Mouse (Mus musculus): ENCODE data around the gene Rhoh. TPM values are rescaled to one million over a fixed set of nuclear protein-coding genes. Genes with fewer than 3 reads are reported as not detected.

The Rhoh gene
- total and polyA plus RNA-seq, 3 experiments = 12.1 to 22.1 (median 18.9) TPM

- Histone ChIP-seq H3K9ac (ENCODE audit: insufficient read depth, low read depth) (no peak overlapping the region), H3K9me3 (replicated peaks; ENCODE audit: low read length) (peaks cover under 1% of the 10 kb centered on the region), H3K4me2 (ENCODE audit: insufficient read depth, low read depth, poor library complexity, severe bottlenecking) (no peak overlapping the region), H3K4me1 (ENCODE audit: control insufficient read depth in 1 of 2, insufficient read depth in 2 of 2) (peaks cover 2 to 46% of the 10 kb centered on the region in 2 experiments; a peak in 3 of 4 replicates), H3K36me3 (replicated peaks in 1 of 2; ENCODE audit: control insufficient read depth in 1 of 2, insufficient read depth in 1 of 2, low read length in 1 of 2) (peaks cover 18 to 33% of the 10 kb centered on the region in 2 experiments), H3K27ac (ENCODE audit: insufficient read depth, low read depth) (no peak overlapping the region), H3K4me3 (replicated peaks in 1 of 3; ENCODE audit: low read depth in 2 of 3, low read length in 2 of 3, poor library complexity in 1 of 3) (no peak overlapping the region), H3K27me3 (replicated peaks) (no peaks in the 10 kb centered on the region), H3K79me2 (replicated peaks; ENCODE audit: control insufficient read depth, extremely low read depth, insufficient read depth, poor library complexity, severe bottlenecking) (no peaks in the 10 kb centered on the region)
- DNase-seq (ENCODE audit: extremely low read depth) = no peak
- dilution Hi-C loops (cut with MboI; ENCODE audit: extremely low pct_ligation_motif_present, extremely low pct_unique_long_range_greater_than_20kb, low sequenced_read_pairs) (no loop called here), in situ Hi-C loops (cut with MboI; ENCODE audit: low pct_ligation_motif_present, low pct_unique_long_range_greater_than_20kb, low sequenced_read_pairs) (no loop called here)
- TF ChIP-seq NELFE (IDR thresholded peaks at IDR 0.05; ENCODE audit: low read depth, low read length) (no peak), TBP (conservative IDR thresholded peaks at IDR 0.05; ENCODE audit: low read depth, low read length) (no peak), PAX5 (IDR thresholded peaks at IDR 0.05; ENCODE audit: low read length) (no peak), IRF4 (IDR thresholded peaks at IDR 0.05; ENCODE audit: low read depth, low read length) (no peak), ZC3H11A (IDR thresholded peaks at IDR 0.05; ENCODE audit: low read depth, low read length) (no peak), SIN3A (IDR thresholded peaks at IDR 0.05; ENCODE audit: low read length) (no peak), CHD2 (IDR thresholded peaks at IDR 0.05; ENCODE audit: low read length) (no peak), HCFC1 (IDR thresholded peaks at IDR 0.05; ENCODE audit: low read depth, low read length) (no peak), ZMIZ1 (IDR thresholded peaks at IDR 0.05; ENCODE audit: low read depth, low read length) (no peak), ETS1 (conservative IDR thresholded peaks at IDR 0.05; ENCODE audit: low read depth, low read length) (no peak), RCOR1 (conservative IDR thresholded peaks at IDR 0.05; ENCODE audit: low read depth, low read length) (no peak), RAD21 (IDR thresholded peaks at IDR 0.05; ENCODE audit: low read depth, low read length) (no peak), MYC (IDR thresholded peaks at IDR 0.05; ENCODE audit: low read depth, low read length) (no peak)
These were observed 36.7 kb downstream of the Rhoh start for GRCm38 (mm10) chr5:65897731-65898130.

GRCm38 (mm10) chr5:65898683-65899082 lies 37.7 kb downstream of the Rhoh start:
- no peak overlapping the region for H3K4me2 ChIP-seq (ENCODE audit: insufficient read depth, low read depth, poor library complexity, severe bottlenecking)
- in situ Hi-C loops (cut with MboI; ENCODE audit: low pct_ligation_motif_present, low pct_unique_long_range_greater_than_20kb, low sequenced_read_pairs) = no loop called here
- DNase-seq (ENCODE audit: extremely low read depth) = no peak
- no peak overlapping the region for H3K4me3 ChIP-seq (replicated peaks in 1 of 3; ENCODE audit: low read depth in 2 of 3, low read length in 2 of 3, poor library complexity in 1 of 3)
- dilution Hi-C loops (cut with MboI; ENCODE audit: extremely low pct_ligation_motif_present, extremely low pct_unique_long_range_greater_than_20kb, low sequenced_read_pairs) = no loop called here
- H3K79me2 ChIP-seq (replicated peaks; ENCODE audit: control insufficient read depth, extremely low read depth, insufficient read depth, poor library complexity, severe bottlenecking) = no peaks in the 10 kb centered on the region
- H3K9me3 ChIP-seq (replicated peaks; ENCODE audit: low read length) = peaks cover 10% of the 10 kb centered on the region
- H3K36me3 ChIP-seq (replicated peaks in 1 of 2; ENCODE audit: control insufficient read depth in 1 of 2, insufficient read depth in 1 of 2, low read length in 1 of 2) = peaks cover 12 to 23% of the 10 kb centered on the region in 2 experiments
- H3K9ac ChIP-seq (ENCODE audit: insufficient read depth, low read depth) = no peak overlapping the region
- H3K27ac ChIP-seq (ENCODE audit: insufficient read depth, low read depth) = no peak overlapping the region
- no peak for TF ChIP-seq KAT2A (IDR thresholded peaks at IDR 0.05; ENCODE audit: insufficient replicate concordance, low read length)
- no peaks in the 10 kb centered on the region for H3K27me3 ChIP-seq (replicated peaks)
- H3K4me1 ChIP-seq (ENCODE audit: control insufficient read depth in 1 of 2, insufficient read depth in 2 of 2) = peaks cover 2 to 46% of the 10 kb centered on the region in 2 experiments; a peak in 3 of 4 replicates

- no peak for DNase-seq (ENCODE audit: extremely low read depth)
- Histone ChIP-seq H3K79me2 (replicated peaks; ENCODE audit: control insufficient read depth, extremely low read depth, insufficient read depth, poor library complexity, severe bottlenecking) (no peaks in the 10 kb centered on the region), H3K4me2 (ENCODE audit: insufficient read depth, low read depth, poor library complexity, severe bottlenecking) (no peak overlapping the region), H3K27me3 (replicated peaks) (no peaks in the 10 kb centered on the region), H3K4me3 (replicated peaks in 1 of 3; ENCODE audit: low read depth in 2 of 3, low read length in 2 of 3, poor library complexity in 1 of 3) (no peak overlapping the region), H3K9me3 (replicated peaks; ENCODE audit: low read length) (peaks cover 10% of the 10 kb centered on the region), H3K4me1 (ENCODE audit: control insufficient read depth in 1 of 2, insufficient read depth in 2 of 2) (peaks cover 2 to 35% of the 10 kb centered on the region in 2 experiments; a peak in 3 of 4 replicates), H3K36me3 (replicated peaks in 1 of 2; ENCODE audit: control insufficient read depth in 1 of 2, insufficient read depth in 1 of 2, low read length in 1 of 2) (peaks cover 5 to 12% of the 10 kb centered on the region in 2 experiments), H3K9ac (ENCODE audit: insufficient read depth, low read depth) (no peak overlapping the region), H3K27ac (ENCODE audit: insufficient read depth, low read depth) (no peak overlapping the region)
- dilution Hi-C loops (cut with MboI; ENCODE audit: extremely low pct_ligation_motif_present, extremely low pct_unique_long_range_greater_than_20kb, low sequenced_read_pairs) = no loop called here
- TF ChIP-seq NELFE (IDR thresholded peaks at IDR 0.05; ENCODE audit: low read depth, low read length) = no peak
- no peak for TF ChIP-seq ETS1 (conservative IDR thresholded peaks at IDR 0.05; ENCODE audit: low read depth, low read length)
- no peak for TF ChIP-seq JUND (conservative IDR thresholded peaks at IDR 0.05; ENCODE audit: low read depth, low read length)
- no peak for TF ChIP-seq PAX5 (IDR thresholded peaks at IDR 0.05; ENCODE audit: low read length)
- TF ChIP-seq KAT2A (IDR thresholded peaks at IDR 0.05; ENCODE audit: insufficient replicate concordance, low read length) = no peak
- in situ Hi-C loops (cut with MboI; ENCODE audit: low pct_ligation_motif_present, low pct_unique_long_range_greater_than_20kb, low sequenced_read_pairs) = no loop called here
These were observed 39.1 kb downstream of the Rhoh start for GRCm38 (mm10) chr5:65900113-65900512.

Measured in CH12.LX (cell line).